9 mouse cellular contexts compared by ENCODE assay signal in the genomic region with DNA sequence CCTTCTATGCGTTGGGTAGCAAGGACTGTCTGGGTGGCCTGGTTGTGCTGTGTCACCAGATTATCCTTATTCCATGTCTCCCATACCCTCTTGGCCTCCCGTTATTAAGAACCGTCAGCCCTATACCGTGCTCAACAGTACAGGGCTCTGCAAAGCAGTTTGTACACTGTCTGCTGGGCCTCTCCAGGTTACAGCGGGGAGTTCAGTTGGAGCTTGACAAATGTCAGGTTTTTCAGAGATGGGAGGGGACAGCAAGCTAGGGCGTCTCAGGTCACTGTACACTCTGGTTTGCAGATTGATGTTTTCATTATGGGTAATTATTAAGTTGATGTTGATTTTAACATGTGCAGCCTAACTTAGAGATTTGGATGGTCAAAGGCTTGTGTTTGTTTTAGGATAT.
DNase-seq lines count a peak whose midpoint lies in the region; ATAC-seq and TF ChIP-seq lines count a peak whose summit lies in the region.
"Had no signal": no experiment of that assay in that cellular context is flagged by ENCODE, and none has a peak within 500 bp of the region (broad histone marks: within the 10 kb centered on the region; RNA-seq: fewer than 3 reads in every experiment).

No protein-coding gene starts in this region.

- ATAC-seq in liver, embryonic 13.5 days (ENCODE audit: low read depth): peak; percentile 57

- TF ChIP-seq POLR2A in heart, adult 2 months (IDR thresholded peaks at IDR 0.05; ENCODE audit: insufficient read depth, low read depth, low read length): no peak

- H3K79me2 ChIP-seq in heart, adult 2 months (replicated peaks; ENCODE audit: control insufficient read depth, insufficient read depth, low read length): peaks cover 14% of the 10 kb centered on the region

- WGBS in heart, adult 2 months: 26% methylated on average over 6 of the region's 6 CpGs
- WGBS in embryonic facial prominence, embryonic 10.5 days: 83% methylated on average over 6 of the region's 6 CpGs
- WGBS in liver, embryonic 13.5 days (ENCODE audit: insufficient replicate concordance): 73% methylated on average over 6 of the region's 6 CpGs

- intact Hi-C loops in heart, adult 2 months (cut with DNase I): loop anchor here (1.0 to 5.0 kb wide), 4 partner anchors 15 to 144 kb away; no protein-coding TSS in a partner anchor
- intact Hi-C loops in left cerebral cortex, adult 2 months (cut with DNase I): no loop called here
- intact Hi-C loops in left cerebral cortex, postnatal 10 days (cut with DNase I): loop anchor here (5.0 kb wide), 1 partner anchor 209 kb away; no protein-coding TSS in a partner anchor

- TF ChIP-seq CTCF in heart, adult 2 months (IDR thresholded peaks at IDR 0.05): no peak
- TF ChIP-seq CTCF in left cerebral cortex, adult 2 months (IDR thresholded peaks at IDR 0.05): no peak

- TF ChIP-seq EP300 in heart, adult 2 months (IDR thresholded peaks at IDR 0.05; ENCODE audit: insufficient read depth, low read depth, low read length): no peak

- no peak overlapping the region for H3K9ac ChIP-seq in heart, adult 2 months (ENCODE audit: low read depth, low read length)
- no peak overlapping the region for H3K9ac ChIP-seq in liver, embryonic 13.5 days

- 0 out of 2 replicates have a peak, but pooled peaks cover 4% of the 10 kb centered on the region for H3K9me3 ChIP-seq in embryonic facial prominence, embryonic 10.5 days
- H3K9me3 ChIP-seq in liver, embryonic 13.5 days (replicated peaks): no peaks in the 10 kb centered on the region

- DNase-seq in heart, adult 2 months: peak in 1 of 2 experiments; percentile 24
- no peak for DNase-seq in heart, adult 9 months (ENCODE audit: low spot score in 2 of 2)
- DNase-seq in left cerebral cortex, adult 2 months (ENCODE audit: extremely low spot score in 1 of 2, low spot score in 2 of 2): no peak
- no peak for DNase-seq in left cerebral cortex, postnatal 10 days (ENCODE audit: extremely low spot score in 1 of 2, low spot score in 2 of 2)
- peak; percentile 8 for DNase-seq in embryonic facial prominence, embryonic 10.5 days (ENCODE audit: low spot score)
- no peak for DNase-seq in liver, embryonic 13.5 days
- no peak for DNase-seq in thymus, postnatal 25 days
- DNase-seq in layer of hippocampus, adult 9-10 months (ENCODE audit: low spot score): no peak
- DNase-seq: cerebellum, adult 18-20 months had no signal

- peaks cover 59% of the 10 kb centered on the region for H3K4me1 ChIP-seq in heart, adult 2 months (ENCODE audit: control insufficient read depth, insufficient read depth, low read length)
- H3K4me1 ChIP-seq in embryonic facial prominence, embryonic 10.5 days: peaks cover 51% of the 10 kb centered on the region
- H3K4me1 ChIP-seq in liver, embryonic 13.5 days (replicated peaks): peaks cover 45% of the 10 kb centered on the region

- peak overlapping the region; percentile 93 for H3K27ac ChIP-seq in heart, adult 2 months
- H3K27ac ChIP-seq in left cerebral cortex, adult 2 months: 0 out of 2 replicates have a peak overlapping the region, but pooled peaks have one; percentile 1
- 0 out of 2 replicates have a peak overlapping the region, but pooled peaks have one; percentile 10 for H3K27ac ChIP-seq in embryonic facial prominence, embryonic 10.5 days (replicated peaks)
- H3K27ac ChIP-seq in liver, embryonic 13.5 days: no peak overlapping the region

- H3K4me2 ChIP-seq in liver, embryonic 13.5 days: no peak overlapping the region

- no peak overlapping the region for H3K4me3 ChIP-seq in heart, adult 2 months
- H3K4me3 ChIP-seq in left cerebral cortex, adult 2 months: no peak overlapping the region
- H3K4me3 ChIP-seq in embryonic facial prominence, embryonic 10.5 days: no peak overlapping the region
- H3K4me3 ChIP-seq in liver, embryonic 13.5 days (replicated peaks): no peak overlapping the region

- H3K36me3 ChIP-seq in heart, adult 2 months (ENCODE audit: control insufficient read depth, insufficient read depth, low read length): peaks cover 54% of the 10 kb centered on the region
- H3K36me3 ChIP-seq in embryonic facial prominence, embryonic 10.5 days (replicated peaks): peaks cover 29% of the 10 kb centered on the region
- H3K36me3 ChIP-seq in liver, embryonic 13.5 days: peaks cover 8% of the 10 kb centered on the region; the same call in 1 of the 2 replicates

- no peaks in the 10 kb centered on the region for H3K27me3 ChIP-seq in heart, adult 2 months (ENCODE audit: control insufficient read depth, insufficient read depth, low read length)
- no peaks in the 10 kb centered on the region for H3K27me3 ChIP-seq in embryonic facial prominence, embryonic 10.5 days (replicated peaks; ENCODE audit: low read depth, poor library complexity, severe bottlenecking)
- H3K27me3 ChIP-seq in liver, embryonic 13.5 days: no peaks in the 10 kb centered on the region
